Mouse (Mus musculus) E14TG2a.4 (cell line): Measurements from ENCODE around the gene Kremen2.

Source experiments
- CTCF ChIP-seq: conservative IDR thresholded peaks from 2 replicates; pipeline ENCODE4 v1.5.1; 2014; ENCODE audit warnings: low read length
- NANOG ChIP-seq: IDR thresholded peaks from 2 replicates; pipeline ENCODE4 v1.6.1; 2014; ENCODE audit warnings: borderline replicate concordance, low read length, mixed read lengths
- POU5F1 ChIP-seq: IDR thresholded peaks from 2 replicates; pipeline ENCODE4 v1.6.1; 2014; ENCODE audit warnings: low read length, borderline replicate concordance

DNA sequence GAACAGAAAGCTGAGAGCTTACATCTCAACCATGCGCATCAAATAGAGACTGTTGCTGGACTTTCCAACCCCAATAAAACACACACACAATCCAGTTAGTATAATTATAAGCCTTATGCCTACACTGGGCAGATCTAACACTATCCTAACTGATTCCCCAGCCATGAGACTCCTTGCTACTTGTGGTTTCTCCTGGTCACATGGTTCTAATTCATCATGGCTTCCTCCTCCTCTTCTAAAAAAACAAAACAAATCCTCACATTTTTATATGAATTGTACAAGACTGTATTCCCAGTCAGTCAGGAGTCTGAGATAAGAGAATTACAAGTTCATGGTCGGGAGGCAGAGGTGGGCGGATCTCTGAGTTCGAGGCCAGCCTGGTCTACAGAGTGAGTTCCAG is 43.3 kb upstream of the Kremen2 start:
- TF ChIP-seq CTCF, result no peak
- TF ChIP-seq NANOG, result no peak
- no peak for TF ChIP-seq POU5F1
